Mouse (Mus musculus) limb, embryonic 14.5 days (tissue): ENCODE measurements around the gene Jsrp1. TPM values are rescaled to one million over a fixed set of nuclear protein-coding genes. Genes with fewer than 3 reads are reported as not detected.
A peak's percentile ranks its signal among the peaks of the same experiment; 100 is the strongest.

Experiments
- ATAC-seq: fragments of 200-750 bp; cut with Nextera tagmentation; 2 replicates; pipeline ENCODE4 v1.8.0; 2017; ENCODE audit warnings: low read depth, moderate number of reproducible peaks, moderate TSS enrichment; ENCODE audit not compliant: low FRiP score
- DNase-seq: peaks from one replicate; pipeline ENCODE4 v3.0.0-alpha.2; 2015; ENCODE audit warnings: low spot score
- H3K27ac ChIP-seq: fragments of 300-500 bp; sonication (generic); replicated peaks from 2 replicates; pipeline ENCODE4 v1.5.1; 2014; ENCODE audit warnings: low read depth, mild to moderate bottlenecking, low read length, moderate library complexity, mixed read lengths
- H3K27me3 ChIP-seq: fragments of 300-500 bp; sonication (generic); 2 replicates; pipeline ENCODE4 v1.6.1; 2014; ENCODE audit warnings: low read length, mixed read lengths; ENCODE audit not compliant: control insufficient read depth, insufficient read depth
- H3K36me3 ChIP-seq: fragments of 300-500 bp; sonication (generic); 2 replicates; pipeline ENCODE4 v1.6.1; 2014; ENCODE audit warnings: mild to moderate bottlenecking, low read length, moderate library complexity, mixed read lengths; ENCODE audit not compliant: control insufficient read depth, insufficient read depth
- H3K4me1 ChIP-seq: fragments of 300-500 bp; sonication (generic); 2 replicates; pipeline ENCODE4 v1.6.1; 2014; ENCODE audit warnings: antibody characterized with exemption, low read length, mixed read lengths; ENCODE audit not compliant: control insufficient read depth, insufficient read depth
- H3K4me2 ChIP-seq: fragments of 300-500 bp; sonication (generic); replicated peaks from 2 replicates; pipeline ENCODE4 v1.6.1; 2014; ENCODE audit warnings: low read depth, mild to moderate bottlenecking, low read length, moderate library complexity; ENCODE audit not compliant: severe bottlenecking
- H3K4me3 ChIP-seq: fragments of 300-500 bp; sonication (generic); replicated peaks from 2 replicates; pipeline ENCODE4 v1.5.1; 2014; ENCODE audit warnings: low read length
- H3K9ac ChIP-seq: fragments of 300-500 bp; sonication (generic); 2 replicates; pipeline ENCODE4 v1.6.1; 2014; ENCODE audit warnings: mild to moderate bottlenecking, low read depth, low read length, moderate library complexity; ENCODE audit not compliant: severe bottlenecking
- H3K9me3 ChIP-seq: fragments of 300-500 bp; sonication (generic); 2 replicates; pipeline ENCODE4 v1.6.1; 2016; ENCODE audit warnings: low read length; ENCODE audit not compliant: control insufficient read depth
- POLR2A ChIP-seq: fragments of 200-500 bp; IDR thresholded peaks from 2 replicates; pipeline ENCODE4 v1.8.0; 2012; ENCODE audit warnings: inconsistent platforms, mild to moderate bottlenecking, moderate library complexity, borderline replicate concordance; ENCODE audit not compliant: insufficient read depth, insufficient read length; ENCODE audit errors: extremely low read depth
- whole genome bisulfite sequencing: fragments of 180-500 bp; shearing (Covaris S2); extraction: QIAGEN DNeasy Blood & Tissue Kit; methylation state at CpG from one replicate; pipeline ENCODE4 v1.1.7; 2014; 5-methylcytosine and 5-hydroxymethylcytosine counted together
- polyA plus RNA-seq, 2 experiments: library from polyadenylated mRNA; depleted of rRNA in 1 of 2; stranded (reverse) in 1 of 2; unstranded in 1 of 2; fragments of >200 nt; fragmentation: Nextera tagmentation in 1 of 2; extraction: Ambion mirVana in 1 of 2; gene quantifications; 2 replicates each; pipeline versions ENCODE4 v1.2.1 to v1.2.3; 2012 to 2014

The Jsrp1 gene
- polyA plus RNA-seq, 2 experiments = 6.1 to 12.1 TPM

- H3K9ac ChIP-seq = no peak overlapping the region
- no peak for ATAC-seq
- no peak overlapping the region for H3K27ac ChIP-seq
- 87% methylated on average over 6 of the region's 6 CpGs for WGBS
- H3K9me3 ChIP-seq = no peaks in the 10 kb centered on the region
- DNase-seq = no peak
- H3K27me3 ChIP-seq = no peaks in the 10 kb centered on the region
- no peak overlapping the region for H3K4me3 ChIP-seq
- no peak for TF ChIP-seq POLR2A
- no peaks in the 10 kb centered on the region for H3K4me1 ChIP-seq
- no peak overlapping the region for H3K4me2 ChIP-seq
- peaks cover 87% of the 10 kb centered on the region for H3K36me3 ChIP-seq
Measured at GRCm38 (mm10) chr10:80768365-80768764, 44.9 kb downstream of the Jsrp1 start.

GRCm38 (mm10) chr10:80766161-80766815, 47.0 kb downstream of the Jsrp1 start:
- Histone ChIP-seq H3K9me3 (no peaks in the 10 kb centered on the region), H3K27ac (no peak overlapping the region), H3K36me3 (peaks cover 66% of the 10 kb centered on the region), H3K4me3 (no peak overlapping the region), H3K4me2 (no peak overlapping the region), H3K27me3 (no peaks in the 10 kb centered on the region), H3K9ac (peak overlapping the region; percentile 16; the same call in 1 of the 2 replicates), H3K4me1 (no peaks in the 10 kb centered on the region)
- no peak for DNase-seq
- WGBS = 79% methylated on average over 10 of the region's 10 CpGs
- no peak for TF ChIP-seq POLR2A
- no peak; the same call in 1 of the 2 replicates for ATAC-seq

DNA sequence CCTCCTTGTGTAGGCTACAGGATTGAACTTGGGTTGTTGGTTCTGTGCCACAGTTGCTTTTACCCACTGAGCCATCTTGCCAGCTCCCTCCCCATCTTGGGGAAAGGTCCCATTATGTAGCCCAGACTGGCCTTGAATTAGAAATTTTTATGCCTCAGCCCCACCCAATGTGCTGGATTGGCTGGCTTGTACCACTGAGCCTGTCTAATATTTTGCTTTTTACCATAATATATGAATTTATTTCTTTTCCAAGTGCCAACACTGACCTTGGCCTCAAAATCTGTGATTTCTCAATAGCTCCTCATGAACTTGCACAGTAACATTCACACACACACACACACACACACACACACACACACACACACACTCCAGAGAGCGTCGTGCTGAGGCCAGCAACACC, 47.6 kb downstream of the Jsrp1 start:
- H3K9ac ChIP-seq = no peak overlapping the region

DNA sequence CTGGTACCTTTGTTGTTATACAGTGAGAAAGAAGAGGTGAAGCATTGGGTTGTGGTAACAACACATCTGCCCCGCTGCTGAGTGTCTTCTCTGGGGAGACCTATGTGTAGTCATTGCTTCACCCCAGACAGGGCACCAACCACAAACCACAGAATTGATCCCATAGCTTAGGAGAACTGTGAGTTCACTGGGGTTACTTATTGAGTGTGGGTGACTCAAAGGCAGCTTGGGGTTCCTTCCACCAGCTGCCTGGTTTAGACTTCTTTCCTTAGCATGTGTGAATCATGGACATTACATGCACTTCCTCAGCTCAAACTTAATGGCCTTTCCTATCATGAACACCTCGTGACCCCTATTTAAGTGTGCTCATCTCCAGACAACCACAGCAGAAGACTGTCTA, 49.8 kb downstream of the Jsrp1 start:
- H3K27me3 ChIP-seq = no peaks in the 10 kb centered on the region
- no peak overlapping the region for H3K4me3 ChIP-seq
- WGBS = 94% methylated on average over 2 of the region's 2 CpGs
- no peak overlapping the region for H3K27ac ChIP-seq
- H3K4me1 ChIP-seq = no peaks in the 10 kb centered on the region
- H3K4me2 ChIP-seq = no peak overlapping the region
- no peak for TF ChIP-seq POLR2A
- peaks cover 41% of the 10 kb centered on the region for H3K36me3 ChIP-seq
- DNase-seq (no peak), ATAC-seq (no peak)
- H3K9ac ChIP-seq = no peak overlapping the region
- no peaks in the 10 kb centered on the region for H3K9me3 ChIP-seq

More for the DNA sequence above, 47.6 kb downstream of the Jsrp1 start:
- no peak overlapping the region for H3K27ac ChIP-seq
- no peak overlapping the region for H3K4me2 ChIP-seq
- no peaks in the 10 kb centered on the region for H3K4me1 ChIP-seq
- no peak for TF ChIP-seq POLR2A
- no peak overlapping the region for H3K4me3 ChIP-seq
- no peak for ATAC-seq
- DNase-seq = no peak
- H3K27me3 ChIP-seq = no peaks in the 10 kb centered on the region
- 87% methylated on average over 2 of the region's 2 CpGs for WGBS
- H3K9me3 ChIP-seq = no peaks in the 10 kb centered on the region
- peaks cover 60% of the 10 kb centered on the region for H3K36me3 ChIP-seq

- Histone ChIP-seq H3K27me3 (no peaks in the 10 kb centered on the region), H3K27ac (no peak overlapping the region), H3K4me2 (no peak overlapping the region), H3K9me3 (no peaks in the 10 kb centered on the region), H3K4me3 (no peak overlapping the region), H3K36me3 (peaks cover 27% of the 10 kb centered on the region), H3K4me1 (peaks cover 13% of the 10 kb centered on the region), H3K9ac (no peak overlapping the region)
- DNase-seq = no peak
- no peak for TF ChIP-seq POLR2A
- 81% methylated on average over 3 of the region's 3 CpGs for WGBS
- no peak for ATAC-seq
Measured at GRCm38 (mm10) chr10:80761821-80762220, 51.5 kb downstream of the Jsrp1 start.
